Mouse (Mus musculus): ENCODE results near the gene Rgl2. TPM values are rescaled to one million over a fixed set of nuclear protein-coding genes. Genes with fewer than 3 reads are reported as not detected.

The Rgl2 gene
- polyA plus RNA-seq, 1 experiment from 2014 or later = 38.9 TPM

GRCm38 (mm10) chr17:33930280-33931158, 1.2 kb downstream of the Rgl2 start:
- Histone ChIP-seq H3K27ac (replicated peaks in 1 of 2; ENCODE audit: control insufficient read depth in 1 of 2, insufficient read depth in 1 of 2, low read depth in 2 of 2, low read length in 2 of 2) (peak overlapping the region; percentile 99), H3K27me3 (ENCODE audit: control insufficient read depth, insufficient read depth, low read length) (no peaks in the 10 kb centered on the region), H3K9ac (ENCODE audit: low read length) (peak overlapping the region; percentile 91), H3K9me3 (ENCODE audit: control insufficient read depth, low read length) (no peaks in the 10 kb centered on the region), H3K4me2 (ENCODE audit: low read length) (peak overlapping the region; percentile 97), H3K36me3 (ENCODE audit: control insufficient read depth, insufficient read depth, low read length) (peaks cover 48% of the 10 kb centered on the region), H3K4me1 (ENCODE audit: control insufficient read depth in 2 of 2, insufficient read depth in 2 of 2, low read length in 2 of 2) (peaks cover 8 to 18% of the 10 kb centered on the region in 2 experiments; a peak in 3 of 4 replicates), H3K4me3 (ENCODE audit: control insufficient read depth in 1 of 2, insufficient read depth in 1 of 2, low read depth in 1 of 2, low read length in 2 of 2) (peak overlapping the region; percentile 82 to 91)
- no peak for ATAC-seq (ENCODE audit: insufficient number of reproducible peaks, insufficient read depth, low FRiP score, low read depth)
- under 1% methylated on average over 45 of the region's 45 CpGs for WGBS

GRCm38 (mm10) chr17:33931159-33931866, 2.0 kb downstream of the Rgl2 start:
- Histone ChIP-seq H3K4me1 (ENCODE audit: control insufficient read depth in 2 of 2, insufficient read depth in 2 of 2, low read length in 2 of 2) (peaks cover 8 to 18% of the 10 kb centered on the region in 2 experiments; a peak in 3 of 4 replicates), H3K9ac (ENCODE audit: low read length) (peak overlapping the region; percentile 91), H3K27ac (replicated peaks in 1 of 2; ENCODE audit: control insufficient read depth in 1 of 2, insufficient read depth in 1 of 2, low read depth in 2 of 2, low read length in 2 of 2) (no peak overlapping the region), H3K4me2 (ENCODE audit: low read length) (peak overlapping the region; percentile 97), H3K27me3 (ENCODE audit: control insufficient read depth, insufficient read depth, low read length) (no peaks in the 10 kb centered on the region), H3K36me3 (ENCODE audit: control insufficient read depth, insufficient read depth, low read length) (peaks cover 53% of the 10 kb centered on the region), H3K4me3 (ENCODE audit: control insufficient read depth in 1 of 2, insufficient read depth in 1 of 2, low read depth in 1 of 2, low read length in 2 of 2) (peak overlapping the region; percentile 82 to 91), H3K9me3 (ENCODE audit: control insufficient read depth, low read length) (no peaks in the 10 kb centered on the region)
- 41% methylated on average over 18 of the region's 18 CpGs for WGBS
- no peak for ATAC-seq (ENCODE audit: insufficient number of reproducible peaks, insufficient read depth, low FRiP score, low read depth)

GRCm38 (mm10) chr17:33931947-33932346, 2.6 kb downstream of the Rgl2 start:
- no peak for ATAC-seq (ENCODE audit: insufficient number of reproducible peaks, insufficient read depth, low FRiP score, low read depth)
- no peaks in the 10 kb centered on the region for H3K27me3 ChIP-seq (ENCODE audit: control insufficient read depth, insufficient read depth, low read length)
- WGBS = 91% methylated on average over 11 of the region's 11 CpGs
- H3K36me3 ChIP-seq (ENCODE audit: control insufficient read depth, insufficient read depth, low read length) = peaks cover 52% of the 10 kb centered on the region
- no peak overlapping the region for H3K4me3 ChIP-seq (ENCODE audit: control insufficient read depth in 1 of 2, insufficient read depth in 1 of 2, low read depth in 1 of 2, low read length in 2 of 2)
- H3K4me1 ChIP-seq (ENCODE audit: control insufficient read depth in 2 of 2, insufficient read depth in 2 of 2, low read length in 2 of 2) = peaks cover 8 to 18% of the 10 kb centered on the region in 2 experiments; a peak in 3 of 4 replicates
- no peak overlapping the region for H3K9ac ChIP-seq (ENCODE audit: low read length)
- H3K27ac ChIP-seq (replicated peaks in 1 of 2; ENCODE audit: control insufficient read depth in 1 of 2, insufficient read depth in 1 of 2, low read depth in 2 of 2, low read length in 2 of 2) = no peak overlapping the region
- H3K9me3 ChIP-seq (ENCODE audit: control insufficient read depth, low read length) = no peaks in the 10 kb centered on the region
- no peak overlapping the region for H3K4me2 ChIP-seq (ENCODE audit: low read length)

- Histone ChIP-seq H3K4me1 (ENCODE audit: control insufficient read depth in 2 of 2, insufficient read depth in 2 of 2, low read length in 2 of 2) (peaks cover 8 to 18% of the 10 kb centered on the region in 2 experiments; a peak in 3 of 4 replicates), H3K9me3 (ENCODE audit: control insufficient read depth, low read length) (no peaks in the 10 kb centered on the region), H3K36me3 (ENCODE audit: control insufficient read depth, insufficient read depth, low read length) (peaks cover 53% of the 10 kb centered on the region), H3K27ac (replicated peaks in 1 of 2; ENCODE audit: control insufficient read depth in 1 of 2, insufficient read depth in 1 of 2, low read depth in 2 of 2, low read length in 2 of 2) (no peak overlapping the region), H3K27me3 (ENCODE audit: control insufficient read depth, insufficient read depth, low read length) (no peaks in the 10 kb centered on the region), H3K4me3 (ENCODE audit: control insufficient read depth in 1 of 2, insufficient read depth in 1 of 2, low read depth in 1 of 2, low read length in 2 of 2) (no peak overlapping the region), H3K9ac (ENCODE audit: low read length) (no peak overlapping the region), H3K4me2 (ENCODE audit: low read length) (no peak overlapping the region)
- WGBS = 86% methylated on average over 14 of the region's 14 CpGs
- ATAC-seq (ENCODE audit: insufficient number of reproducible peaks, insufficient read depth, low FRiP score, low read depth) = no peak
Measured at GRCm38 (mm10) chr17:33932448-33932847, 3.1 kb downstream of the Rgl2 start.

GRCm38 (mm10) chr17:33932970-33933369, 3.6 kb downstream of the Rgl2 start:
- Histone ChIP-seq H3K27me3 (ENCODE audit: control insufficient read depth, insufficient read depth, low read length) (no peaks in the 10 kb centered on the region), H3K9me3 (ENCODE audit: control insufficient read depth, low read length) (no peaks in the 10 kb centered on the region), H3K36me3 (ENCODE audit: control insufficient read depth, insufficient read depth, low read length) (peaks cover 56% of the 10 kb centered on the region), H3K4me2 (ENCODE audit: low read length) (no peak overlapping the region), H3K4me3 (ENCODE audit: control insufficient read depth in 1 of 2, insufficient read depth in 1 of 2, low read depth in 1 of 2, low read length in 2 of 2) (no peak overlapping the region), H3K9ac (ENCODE audit: low read length) (no peak overlapping the region), H3K27ac (replicated peaks in 1 of 2; ENCODE audit: control insufficient read depth in 1 of 2, insufficient read depth in 1 of 2, low read depth in 2 of 2, low read length in 2 of 2) (no peak overlapping the region), H3K4me1 (ENCODE audit: control insufficient read depth in 2 of 2, insufficient read depth in 2 of 2, low read length in 2 of 2) (peaks cover 8 to 18% of the 10 kb centered on the region in 2 experiments; a peak in 3 of 4 replicates)
- ATAC-seq (ENCODE audit: insufficient number of reproducible peaks, insufficient read depth, low FRiP score, low read depth) = no peak
- WGBS = 91% methylated on average over 15 of the region's 15 CpGs

- Histone ChIP-seq H3K4me3 (ENCODE audit: control insufficient read depth in 1 of 2, insufficient read depth in 1 of 2, low read depth in 1 of 2, low read length in 2 of 2) (no peak overlapping the region), H3K4me1 (ENCODE audit: control insufficient read depth in 2 of 2, insufficient read depth in 2 of 2, low read length in 2 of 2) (peaks cover 11 to 19% of the 10 kb centered on the region in 2 experiments; a peak in 3 of 4 replicates), H3K9me3 (ENCODE audit: control insufficient read depth, low read length) (no peaks in the 10 kb centered on the region), H3K36me3 (ENCODE audit: control insufficient read depth, insufficient read depth, low read length) (peaks cover 66% of the 10 kb centered on the region), H3K4me2 (ENCODE audit: low read length) (no peak overlapping the region), H3K27me3 (ENCODE audit: control insufficient read depth, insufficient read depth, low read length) (no peaks in the 10 kb centered on the region), H3K27ac (replicated peaks in 1 of 2; ENCODE audit: control insufficient read depth in 1 of 2, insufficient read depth in 1 of 2, low read depth in 2 of 2, low read length in 2 of 2) (no peak overlapping the region), H3K9ac (ENCODE audit: low read length) (no peak overlapping the region)
- 82% methylated on average over 21 of the region's 21 CpGs for WGBS
- ATAC-seq (ENCODE audit: insufficient number of reproducible peaks, insufficient read depth, low FRiP score, low read depth) = no peak
Measured at GRCm38 (mm10) chr17:33935422-33936055, 6.2 kb downstream of the Rgl2 start.

- peaks cover 8 to 19% of the 10 kb centered on the region in 2 experiments for H3K4me1 ChIP-seq (ENCODE audit: control insufficient read depth in 2 of 2, insufficient read depth in 2 of 2, low read length in 2 of 2)
- H3K9ac ChIP-seq (ENCODE audit: low read length) = no peak overlapping the region
- 87% methylated on average over 15 of the region's 15 CpGs for WGBS
- no peaks in the 10 kb centered on the region for H3K27me3 ChIP-seq (ENCODE audit: control insufficient read depth, insufficient read depth, low read length)
- H3K4me2 ChIP-seq (ENCODE audit: low read length) = no peak overlapping the region
- no peak overlapping the region for H3K4me3 ChIP-seq (ENCODE audit: control insufficient read depth in 1 of 2, insufficient read depth in 1 of 2, low read depth in 1 of 2, low read length in 2 of 2)
- no peaks in the 10 kb centered on the region for H3K9me3 ChIP-seq (ENCODE audit: control insufficient read depth, low read length)
- H3K36me3 ChIP-seq (ENCODE audit: control insufficient read depth, insufficient read depth, low read length) = peaks cover 63% of the 10 kb centered on the region
- no peak for ATAC-seq (ENCODE audit: insufficient number of reproducible peaks, insufficient read depth, low FRiP score, low read depth)
- no peak overlapping the region for H3K27ac ChIP-seq (replicated peaks in 1 of 2; ENCODE audit: control insufficient read depth in 1 of 2, insufficient read depth in 1 of 2, low read depth in 2 of 2, low read length in 2 of 2)
Measured at GRCm38 (mm10) chr17:33936993-33937392, 7.7 kb downstream of the Rgl2 start.

All from heart, embryonic 14.5 days (tissue).